In genomic region chr7:109038987-109039386, GRCm38 (mm10) we compare ENCODE assay signal across 21 mouse cellular contexts. TPM values are rescaled to one million over a fixed set of nuclear protein-coding genes. Genes with fewer than 3 reads are reported as not detected.
DNase-seq lines count a peak whose midpoint lies in the region; ATAC-seq and TF ChIP-seq lines count a peak whose summit lies in the region.
"Had no signal": no experiment of that assay in that cellular context is flagged by ENCODE, and none has a peak within 500 bp of the region (broad histone marks: within the 10 kb centered on the region; RNA-seq: fewer than 3 reads in every experiment).

No protein-coding gene starts in this region.

- H3K9ac ChIP-seq in forebrain, postnatal 0 days = no peak overlapping the region
- H3K9ac ChIP-seq: embryonic facial prominence, embryonic 15.5 days; heart, embryonic 12.5 days; limb, embryonic 12.5 days; liver, embryonic 13.5 days; lung, embryonic 14.5 days; neural tube, embryonic 15.5 days had no signal

- no peak for TF ChIP-seq CTCF in cerebellum, adult 2 months (IDR thresholded peaks at IDR 0.05; ENCODE audit: borderline replicate concordance, insufficient read depth, low read depth, low read length)
- TF ChIP-seq CTCF in left cerebral cortex, adult 2 months (IDR thresholded peaks at IDR 0.05) = no peak
- TF ChIP-seq CTCF in forebrain, postnatal 0 days (IDR thresholded peaks at IDR 0.05; ENCODE audit: low read depth) = no peak

- H3K27ac ChIP-seq in cerebellum, adult 2 months (ENCODE audit: insufficient read depth, low read length) = peak overlapping the region; percentile 93
- H3K27ac ChIP-seq in left cerebral cortex, adult 2 months = peak overlapping the region; percentile 48
- H3K27ac ChIP-seq in forebrain, postnatal 0 days (ENCODE audit: low read depth, low read length) = peak overlapping the region; percentile 72
- H3K27ac ChIP-seq: embryonic facial prominence, embryonic 15.5 days; gastrocnemius, adult 2 months; kidney, postnatal 0 days; limb, embryonic 12.5 days; liver, embryonic 13.5 days; midbrain, embryonic 10.5 days; neural tube, embryonic 15.5 days had no signal

- H3K36me3 ChIP-seq in forebrain, postnatal 0 days (ENCODE audit: insufficient read depth) = peaks cover 9% of the 10 kb centered on the region; the same call in 1 of the 2 replicates
- H3K36me3 ChIP-seq: embryonic facial prominence, embryonic 15.5 days; heart, embryonic 12.5 days; limb, embryonic 12.5 days; liver, embryonic 13.5 days had no signal

- peaks cover 30% of the 10 kb centered on the region for H3K4me1 ChIP-seq in cerebellum, adult 2 months (ENCODE audit: control insufficient read depth, insufficient read depth, low read length)
- no peaks in the 10 kb centered on the region; the same call in 1 of the 2 replicates for H3K4me1 ChIP-seq in forebrain, postnatal 0 days (ENCODE audit: insufficient read depth)
- H3K4me1 ChIP-seq: heart, embryonic 12.5 days; limb, embryonic 12.5 days; liver, embryonic 13.5 days; midbrain, embryonic 10.5 days; neural tube, embryonic 15.5 days had no signal

- H3K4me2 ChIP-seq in forebrain, postnatal 0 days (ENCODE audit: low read depth) = no peak overlapping the region
- H3K4me2 ChIP-seq: embryonic facial prominence, embryonic 15.5 days; heart, embryonic 12.5 days; limb, embryonic 12.5 days; liver, embryonic 13.5 days; lung, embryonic 14.5 days; neural tube, embryonic 15.5 days had no signal

- intact Hi-C loops in left cerebral cortex, adult 2 months (cut with DNase I) = loop anchor here (5.0 kb wide), 1 partner anchor 388 kb away; no protein-coding TSS in a partner anchor

- peak; percentile 35 for ATAC-seq in frontal cortex, adult (ENCODE audit: low TSS enrichment)
- peak; percentile 57 for ATAC-seq in forebrain, postnatal 0 days

- H3K4me3 ChIP-seq in cerebellum, adult 2 months (replicated peaks; ENCODE audit: insufficient read depth, low read depth, low read length) = no peak overlapping the region
- H3K4me3 ChIP-seq in left cerebral cortex, adult 2 months = no peak overlapping the region
- no peak overlapping the region for H3K4me3 ChIP-seq in forebrain, postnatal 0 days (ENCODE audit: low read depth, low read length)
- H3K4me3 ChIP-seq: embryonic facial prominence, embryonic 15.5 days; gastrocnemius, adult 2 months; heart, embryonic 12.5 days; limb, embryonic 12.5 days; liver, embryonic 13.5 days; midbrain, embryonic 10.5 days; neural tube, embryonic 15.5 days had no signal

- no peaks in the 10 kb centered on the region for H3K27me3 ChIP-seq in cerebellum, adult 2 months (ENCODE audit: control insufficient read depth, insufficient read depth, low read length)
- H3K27me3 ChIP-seq in forebrain, postnatal 0 days (ENCODE audit: insufficient read depth, low read length) = no peaks in the 10 kb centered on the region
- H3K27me3 ChIP-seq: embryonic facial prominence, embryonic 15.5 days; heart, embryonic 12.5 days; limb, embryonic 12.5 days; liver, embryonic 13.5 days; neural tube, embryonic 15.5 days had no signal

- WGBS in cerebellum, adult 2 months = 3% methylated on average over 1 of the region's 1 CpGs
- 27% methylated on average over 1 of the region's 1 CpGs for WGBS in forebrain, postnatal 0 days

- no peak for TF ChIP-seq POLR2A in cerebellum, adult 2 months (IDR thresholded peaks at IDR 0.05; ENCODE audit: borderline replicate concordance, insufficient read depth, low read length)

- peak in 1 of 2 experiments; percentile 54 for DNase-seq in cerebellum, adult 2 months
- DNase-seq in cerebellum, adult 9-10 months = no peak
- no peak for DNase-seq in frontal cortex, postnatal 14 days (ENCODE audit: low spot score in 2 of 2)
- DNase-seq in left cerebral cortex, adult 2 months (ENCODE audit: extremely low spot score in 1 of 2, low spot score in 2 of 2) = peak in 1 of 2 experiments; percentile 10
- DNase-seq in left cerebral cortex, adult 18-20 months (ENCODE audit: low spot score in 2 of 2) = no peak
- DNase-seq in forebrain, postnatal 0 days = no peak
- DNase-seq in kidney, postnatal 36 days = no peak
- DNase-seq: adrenal gland, adult 2 months; gastrocnemius, adult 2 months; kidney, adult 18-20 months; liver, embryonic 13.5 days; lung, embryonic 14.5 days; lung, postnatal 4 days; thymus, postnatal 14 days had no signal

- H3K9me3 ChIP-seq in forebrain, postnatal 0 days (ENCODE audit: low read length) = no peaks in the 10 kb centered on the region
- H3K9me3 ChIP-seq: embryonic facial prominence, embryonic 15.5 days; heart, embryonic 12.5 days; limb, embryonic 12.5 days; liver, embryonic 13.5 days; midbrain, embryonic 10.5 days; neural tube, embryonic 15.5 days had no signal

RNA-seq across cellular contexts. Expression of gene Ric3, which starts 44.1 kb away (rescaled TPM):
- polyA plus RNA-seq in cerebellum, adult 2 months (2012; rRNA removed) = 61.6 and 66.0 TPM in 2 replicates
- total RNA-seq in left cerebral cortex, adult 2 months (2021) = 10 to 100 TPM; 63.7 to 66.3 TPM
- 10 to 100 TPM; 61.5 to 65.4 TPM for total RNA-seq in left cerebral cortex, adult 18-20 months (2021)
- total RNA-seq in forebrain, postnatal 0 days (2014; rRNA removed) = 42.2 and 61.0 TPM in 2 replicates
- 26.7 and 32.4 TPM in 2 replicates for polyA plus RNA-seq in forebrain, postnatal 0 days (2015; fragmentation: Nextera tagmentation; extraction: Ambion mirVana)
